Mouse (Mus musculus) splenic B cell, adult 2 months (primary cell): Measurements from ENCODE around the gene Col1a2.

ENCODE experiments used
- DNase-seq: peaks from one replicate; pipeline ENCODE4 v3.0.0-alpha.2; 2011; ENCODE audit warnings: low read depth, low spot score
- H3K27me3 ChIP-seq: 2 replicates; pipeline ENCODE4 v1.6.1; 2012; ENCODE audit warnings: mild to moderate bottlenecking, low read length, moderate library complexity, mixed read lengths; ENCODE audit not compliant: control insufficient read depth, poor library complexity, insufficient read depth, severe bottlenecking
- H3K36me3 ChIP-seq: 2 replicates; pipeline ENCODE4 v1.6.1; 2012; ENCODE audit warnings: mild to moderate bottlenecking, low read length, moderate library complexity, mixed read lengths; ENCODE audit not compliant: control insufficient read depth, poor library complexity, insufficient read depth, severe bottlenecking

Col1a2 gene

GRCm38 (mm10) chr6:4548894-4549293 lies 44.3 kb downstream of the Col1a2 start:
- no peaks in the 10 kb centered on the region for H3K27me3 ChIP-seq
- H3K36me3 ChIP-seq = no peaks in the 10 kb centered on the region
- peak; percentile 12 for DNase-seq

GRCm38 (mm10) chr6:4549846-4550548 lies 45.4 kb downstream of the Col1a2 start:
- Histone ChIP-seq H3K27me3 (no peaks in the 10 kb centered on the region), H3K36me3 (no peaks in the 10 kb centered on the region)
- no peak for DNase-seq

GRCm38 (mm10) chr6:4550549-4550915 lies 45.9 kb downstream of the Col1a2 start:
- DNase-seq = no peak

GRCm38 (mm10) chr6:4555366-4555765 lies 50.8 kb downstream of the Col1a2 start:
- DNase-seq = no peak
- no peaks in the 10 kb centered on the region for H3K36me3 ChIP-seq
- H3K27me3 ChIP-seq = no peaks in the 10 kb centered on the region

More at GRCm38 (mm10) chr6:4550549-4550915, 45.9 kb downstream of the Col1a2 start:
- Histone ChIP-seq H3K36me3 (no peaks in the 10 kb centered on the region), H3K27me3 (no peaks in the 10 kb centered on the region)

- no peak for DNase-seq
- Histone ChIP-seq H3K36me3 (no peaks in the 10 kb centered on the region), H3K27me3 (no peaks in the 10 kb centered on the region)
Observed at GRCm38 (mm10) chr6:4557086-4557485, 52.5 kb downstream of the Col1a2 start.

GRCm38 (mm10) chr6:4557678-4558077 lies 53.1 kb downstream of the Col1a2 start:
- H3K27me3 ChIP-seq = no peaks in the 10 kb centered on the region
- peak; percentile 35 for DNase-seq
- H3K36me3 ChIP-seq = no peaks in the 10 kb centered on the region

GRCm38 (mm10) chr6:4561156-4561555 lies 56.5 kb downstream of the Col1a2 start:
- no peaks in the 10 kb centered on the region for H3K36me3 ChIP-seq
- H3K27me3 ChIP-seq = no peaks in the 10 kb centered on the region
- no peak for DNase-seq

- no peaks in the 10 kb centered on the region for H3K27me3 ChIP-seq
- DNase-seq = no peak
- no peaks in the 10 kb centered on the region for H3K36me3 ChIP-seq
Observed at GRCm38 (mm10) chr6:4561621-4562020, 57.0 kb downstream of the Col1a2 start.

GRCm38 (mm10) chr6:4562401-4562800 lies 57.8 kb downstream of the Col1a2 start:
- no peak for DNase-seq
- Histone ChIP-seq H3K27me3 (no peaks in the 10 kb centered on the region), H3K36me3 (no peaks in the 10 kb centered on the region)

- no peak for DNase-seq
- Histone ChIP-seq H3K27me3 (no peaks in the 10 kb centered on the region), H3K36me3 (no peaks in the 10 kb centered on the region)
Observed at GRCm38 (mm10) chr6:4563477-4563876, 58.9 kb downstream of the Col1a2 start.

- DNase-seq = no peak
- Histone ChIP-seq H3K36me3 (no peaks in the 10 kb centered on the region), H3K27me3 (no peaks in the 10 kb centered on the region)
Observed at GRCm38 (mm10) chr6:4570412-4570811, 65.8 kb downstream of the Col1a2 start.

- no peak for DNase-seq
- Histone ChIP-seq H3K27me3 (no peaks in the 10 kb centered on the region), H3K36me3 (no peaks in the 10 kb centered on the region)
Observed at GRCm38 (mm10) chr6:4577756-4578155, 73.1 kb downstream of the Col1a2 start.

- DNase-seq = no peak
- Histone ChIP-seq H3K36me3 (no peaks in the 10 kb centered on the region), H3K27me3 (no peaks in the 10 kb centered on the region)
Observed at GRCm38 (mm10) chr6:4578343-4578742, 73.7 kb downstream of the Col1a2 start.

- DNase-seq = no peak
Observed at GRCm38 (mm10) chr6:4579620-4580019, 75.0 kb downstream of the Col1a2 start.

GRCm38 (mm10) chr6:4583485-4583884 lies 78.9 kb downstream of the Col1a2 start:
- Histone ChIP-seq H3K27me3 (no peaks in the 10 kb centered on the region), H3K36me3 (no peaks in the 10 kb centered on the region)

More at GRCm38 (mm10) chr6:4579620-4580019, 75.0 kb downstream of the Col1a2 start:
- Histone ChIP-seq H3K27me3 (no peaks in the 10 kb centered on the region), H3K36me3 (no peaks in the 10 kb centered on the region)

GRCm38 (mm10) chr6:4587946-4588345 lies 83.3 kb downstream of the Col1a2 start:
- DNase-seq = no peak
- H3K36me3 ChIP-seq = no peaks in the 10 kb centered on the region
- no peaks in the 10 kb centered on the region for H3K27me3 ChIP-seq

More at GRCm38 (mm10) chr6:4583485-4583884, 78.9 kb downstream of the Col1a2 start:
- DNase-seq = no peak
